Mouse (Mus musculus) CD4-positive, CD25-positive, alpha-beta regulatory T cell, adult 2 months (primary cell): ENCODE measurements around the gene Fam169a.
A peak's percentile ranks its signal among the peaks of the same experiment; 100 is the strongest.
"Not testable (repeated sequence)": the region's sequence is repeated elsewhere in the genome, so short reads cannot be mapped to it uniquely, and the experiment has no call there.

ENCODE experiments used
- DNase-seq: peaks from one replicate; pipeline ENCODE4 v3.0.0-alpha.2; 2012; ENCODE audit warnings: low read depth, low spot score

Gene Fam169a

GRCm38 (mm10) chr13:97066649-97067550 is at the start of gene Fam169a:
Fam169a (plus strand) TSS chr13:97067286.
- DNase-seq: no peak

GRCm38 (mm10) chr13:97017711-97018110 is 49.4 kb upstream of the Fam169a start:
- DNase-seq: no peak

GRCm38 (mm10) chr13:97020122-97020521 is 47.0 kb upstream of the Fam169a start:
- DNase-seq: no peak

GRCm38 (mm10) chr13:97021906-97022305 is 45.2 kb upstream of the Fam169a start:
- no peak for DNase-seq

GRCm38 (mm10) chr13:97030075-97030474 is 37.0 kb upstream of the Fam169a start:
- DNase-seq: no peak

- DNase-seq: no peak
Observed at GRCm38 (mm10) chr13:97034262-97034661, 32.8 kb upstream of the Fam169a start, which contains the start of gene 1700029F12Rik. 1700029F12Rik (minus strand) TSS chr13:97034362.

GRCm38 (mm10) chr13:97051158-97051557 is 15.9 kb upstream of the Fam169a start:
- DNase-seq: no peak

- DNase-seq: peak; percentile 57
Observed at GRCm38 (mm10) chr13:97052667-97053066, 14.4 kb upstream of the Fam169a start.

GRCm38 (mm10) chr13:97053844-97054243 is 13.2 kb upstream of the Fam169a start:
- DNase-seq: no peak

- DNase-seq: no peak
Observed at GRCm38 (mm10) chr13:97057817-97058216, 9.3 kb upstream of the Fam169a start.

GRCm38 (mm10) chr13:97059746-97060145 is 7.3 kb upstream of the Fam169a start:
- no peak for DNase-seq

GRCm38 (mm10) chr13:97060331-97060730 is 6.8 kb upstream of the Fam169a start:
- no peak for DNase-seq

GRCm38 (mm10) chr13:97062151-97062550 is 4.9 kb upstream of the Fam169a start:
- no peak for DNase-seq

GRCm38 (mm10) chr13:97063431-97063830 is 3.7 kb upstream of the Fam169a start:
- no peak for DNase-seq

- no peak for DNase-seq
Observed at GRCm38 (mm10) chr13:97064413-97064812, 2.7 kb upstream of the Fam169a start.

- not testable (repeated sequence) for DNase-seq
Observed at GRCm38 (mm10) chr13:97064844-97065621, 2.1 kb upstream of the Fam169a start.

GRCm38 (mm10) chr13:97067691-97068090 is 605 bp downstream of the Fam169a start:
- no peak for DNase-seq

- no peak for DNase-seq
Observed at GRCm38 (mm10) chr13:97068151-97068550, 1.1 kb downstream of the Fam169a start.

- no peak for DNase-seq
Observed at GRCm38 (mm10) chr13:97070931-97071625, 4.0 kb downstream of the Fam169a start.

- peak; percentile 15 for DNase-seq
Observed at GRCm38 (mm10) chr13:97071626-97072241, 4.6 kb downstream of the Fam169a start.

GRCm38 (mm10) chr13:97073497-97073896 is 6.4 kb downstream of the Fam169a start:
- no peak for DNase-seq
